Mouse (Mus musculus) cerebellum, adult 2 months (tissue): ENCODE results near the gene Gm17387. TPM values are rescaled to one million over a fixed set of nuclear protein-coding genes. Genes with fewer than 3 reads are reported as not detected.

Source experiments
- DNase-seq, 2 experiments: peaks; one replicate each; pipeline ENCODE4 v3.0.0; 2021
- H3K27ac ChIP-seq: fragments of 200-500 bp; 2 replicates; pipeline ENCODE4 v1.5.1; 2012; ENCODE audit warnings: low read length, control low read depth, inconsistent platforms; ENCODE audit not compliant: insufficient read depth
- H3K27me3 ChIP-seq: fragments of 200-500 bp; 2 replicates; pipeline ENCODE4 v1.6.1; 2012; ENCODE audit warnings: inconsistent platforms, mild to moderate bottlenecking, low read length, moderate library complexity; ENCODE audit not compliant: control insufficient read depth, insufficient read depth
- H3K4me1 ChIP-seq: fragments of 200-500 bp; 2 replicates; pipeline ENCODE4 v1.6.1; 2011; ENCODE audit warnings: low read length; ENCODE audit not compliant: control insufficient read depth, insufficient read depth
- H3K4me3 ChIP-seq: fragments of 200-500 bp; replicated peaks from 2 replicates; pipeline ENCODE3; 2011; ENCODE audit warnings: mild to moderate bottlenecking, low read depth, low read length, control low read depth; ENCODE audit not compliant: insufficient read depth
- CTCF ChIP-seq: fragments of 200-500 bp; IDR thresholded peaks from 2 replicates; pipeline ENCODE4 v1.5.1; 2011; ENCODE audit warnings: low read depth, mild to moderate bottlenecking, control low read depth, low read length, moderate library complexity, borderline replicate concordance; ENCODE audit not compliant: insufficient read depth
- POLR2A ChIP-seq: fragments of 200-500 bp; IDR thresholded peaks from 2 replicates; pipeline ENCODE4 v1.6.1; 2011; ENCODE audit warnings: low read length, control low read depth, borderline replicate concordance; ENCODE audit not compliant: insufficient read depth
- WGBS: fragments of 180-500 bp; shearing (Covaris S2); methylation state at CpG from one replicate; pipeline ENCODE4 v1.1.7; 2018; 5-methylcytosine and 5-hydroxymethylcytosine counted together
- polyA plus RNA-seq: library from polyadenylated mRNA; depleted of rRNA; stranded (reverse); fragments of >200 nt; gene quantifications from 2 replicates; pipeline ENCODE4 v1.2.3, GENCODE M21; 2012

Gene Gm17387
- polyA plus RNA-seq, 1 experiment = not detected

GRCm38 (mm10) chr7:140997817-140998216 lies 31.1 kb upstream of the Gm17387 start:
- DNase-seq = no peak
- Histone ChIP-seq H3K27me3 (no peaks in the 10 kb centered on the region), H3K4me1 (no peaks in the 10 kb centered on the region), H3K27ac (no peak overlapping the region), H3K4me3 (no peak overlapping the region)
- 56% methylated on average over 1 of the region's 1 CpGs for WGBS
- TF ChIP-seq CTCF = no peak
- TF ChIP-seq POLR2A = no peak

DNA sequence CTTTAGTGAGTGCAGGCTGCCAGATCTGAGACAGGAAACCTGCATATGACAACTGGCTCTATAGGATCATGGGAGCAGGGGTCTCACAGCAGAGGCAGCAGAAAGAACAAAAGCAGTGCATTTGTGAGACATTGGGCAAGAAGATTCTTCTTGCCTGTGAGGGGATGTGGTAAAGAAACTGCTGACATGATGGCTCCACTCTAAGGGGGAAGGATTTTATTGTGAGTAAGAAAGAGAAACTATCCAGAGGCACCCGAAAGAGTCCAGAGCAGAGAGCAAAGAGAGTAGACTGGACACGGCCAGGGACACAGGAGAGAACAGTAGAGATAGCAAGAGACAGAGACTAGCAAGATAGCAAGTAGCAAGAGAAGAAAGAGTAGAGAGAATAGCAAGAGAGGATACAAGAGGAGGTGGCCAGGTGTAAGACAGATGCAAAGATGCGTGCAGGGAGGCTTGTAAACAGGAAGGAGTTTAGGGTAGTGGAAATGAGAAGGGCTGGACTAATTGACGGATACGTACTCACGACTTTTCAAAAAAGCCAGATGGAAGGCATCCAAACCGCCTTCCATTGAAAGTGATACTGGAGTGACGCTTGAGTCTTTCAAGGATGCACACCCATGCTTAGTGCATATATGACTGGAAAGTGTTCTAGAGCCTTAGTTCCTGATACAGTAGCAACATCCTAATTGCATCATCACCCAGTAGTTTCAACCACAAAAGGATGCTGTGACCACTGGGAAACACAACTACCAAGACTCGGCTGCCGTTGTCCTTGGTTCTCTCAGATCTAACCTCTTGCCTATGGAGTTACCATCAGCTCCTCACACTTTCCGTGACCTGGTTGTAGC lies 29.9 kb upstream of the Gm17387 start:
- no peak overlapping the region for H3K27ac ChIP-seq

DNA sequence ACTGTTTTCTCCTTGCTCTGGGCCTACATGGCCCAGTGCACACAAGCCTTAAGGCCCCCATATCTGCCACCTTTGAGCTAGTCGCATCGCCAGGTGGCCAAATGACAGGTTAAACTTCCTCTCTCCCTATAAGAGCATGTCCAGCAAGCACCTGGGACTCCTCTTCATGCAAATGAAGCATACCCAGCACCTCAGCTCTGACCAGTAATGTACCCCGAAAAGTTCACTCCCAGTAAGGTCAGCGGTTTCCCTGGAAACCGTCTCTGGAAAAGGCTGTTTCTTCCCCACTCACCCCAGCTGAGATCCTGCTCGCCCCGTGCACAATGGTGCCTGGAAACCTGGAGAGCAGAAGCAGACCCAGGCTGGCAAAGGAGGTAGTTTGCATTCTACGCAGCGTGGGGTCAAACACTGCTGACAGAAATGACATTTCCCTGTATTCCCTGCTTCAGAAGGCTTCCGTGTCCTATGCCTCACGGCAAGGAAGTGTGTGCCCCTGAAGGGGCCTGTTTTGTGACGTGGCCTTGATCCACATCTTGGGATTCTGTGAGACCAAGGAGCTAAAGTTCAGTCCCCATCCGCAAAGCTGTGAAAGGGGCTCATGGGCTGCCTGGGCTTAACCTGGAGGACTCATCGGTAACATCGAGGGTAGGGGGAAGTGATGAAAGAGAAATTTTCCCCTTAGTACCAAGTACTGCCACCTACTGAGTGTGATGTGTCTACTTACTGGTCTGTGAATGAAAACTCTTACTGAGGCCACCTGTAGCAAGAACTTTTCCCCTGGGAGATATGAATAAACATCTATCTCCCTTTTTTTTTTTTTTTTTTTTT lies 27.8 kb upstream of the Gm17387 start:
- 65% methylated on average over 15 of the region's 15 CpGs for WGBS

More for the DNA sequence above, 29.9 kb upstream of the Gm17387 start:
- DNase-seq = no peak
- WGBS = 83% methylated on average over 11 of the region's 11 CpGs
- Histone ChIP-seq H3K4me3 (no peak overlapping the region), H3K4me1 (no peaks in the 10 kb centered on the region), H3K27me3 (no peaks in the 10 kb centered on the region)
- TF ChIP-seq CTCF (no peak), POLR2A (no peak)

DNA sequence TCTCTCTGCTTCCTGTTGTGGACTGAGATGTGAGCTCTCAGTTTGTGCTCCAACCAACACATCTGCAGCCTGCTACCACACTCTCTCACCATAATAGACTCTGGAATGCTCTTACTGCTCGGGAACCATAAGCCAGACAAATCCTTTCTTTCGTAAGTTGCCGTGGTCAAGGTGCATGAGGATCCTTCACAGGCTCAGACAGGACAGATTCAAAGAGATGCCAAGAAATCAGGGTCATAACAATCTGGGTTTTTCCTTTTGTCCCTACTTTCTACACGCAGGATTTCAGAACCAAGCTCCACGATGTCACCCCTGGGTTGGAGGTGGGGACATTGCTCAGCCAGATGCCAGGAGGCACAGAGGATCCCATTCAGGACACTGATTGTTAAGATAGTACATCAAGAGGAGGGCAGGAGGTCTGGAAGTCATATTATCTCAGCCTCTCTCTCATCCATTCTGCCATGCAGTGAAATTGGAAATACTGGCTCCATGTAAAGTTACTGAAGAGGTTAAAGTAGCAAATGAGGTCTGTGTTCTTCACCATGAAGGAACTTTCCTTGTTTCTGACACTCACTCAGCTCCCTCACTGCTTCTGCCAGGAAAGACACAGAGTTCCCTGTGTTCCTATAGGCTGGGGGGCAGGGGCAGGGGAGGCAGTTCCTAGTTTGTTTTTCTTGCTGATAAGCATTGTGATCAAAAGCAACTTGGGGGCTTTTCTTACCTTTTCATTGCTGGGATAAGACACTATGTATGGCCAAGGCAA lies 25.5 kb upstream of the Gm17387 start:
- WGBS = 81% methylated on average over 5 of the region's 5 CpGs
- no peak for DNase-seq

More for the DNA sequence above, 27.8 kb upstream of the Gm17387 start:
- H3K27me3 ChIP-seq = no peaks in the 10 kb centered on the region
- DNase-seq = no peak
- no peak overlapping the region for H3K4me3 ChIP-seq
- no peak overlapping the region for H3K27ac ChIP-seq
- H3K4me1 ChIP-seq = no peaks in the 10 kb centered on the region
- TF ChIP-seq POLR2A (no peak), CTCF (no peak)

GRCm38 (mm10) chr7:141006446-141006845 lies 22.5 kb upstream of the Gm17387 start:
- Histone ChIP-seq H3K4me3 (no peak overlapping the region), H3K4me1 (no peaks in the 10 kb centered on the region), H3K27me3 (no peaks in the 10 kb centered on the region), H3K27ac (no peak overlapping the region)
- TF ChIP-seq CTCF (no peak), POLR2A (no peak)
- 91% methylated on average over 6 of the region's 6 CpGs for WGBS
- no peak for DNase-seq

More for the DNA sequence above, 25.5 kb upstream of the Gm17387 start:
- TF ChIP-seq POLR2A = no peak
- TF ChIP-seq CTCF = no peak
- Histone ChIP-seq H3K4me1 (no peaks in the 10 kb centered on the region), H3K27me3 (no peaks in the 10 kb centered on the region), H3K4me3 (no peak overlapping the region), H3K27ac (no peak overlapping the region)

- WGBS = 27% methylated on average over 5 of the region's 5 CpGs
- Histone ChIP-seq H3K4me3 (no peak overlapping the region), H3K4me1 (no peaks in the 10 kb centered on the region), H3K27ac (no peak overlapping the region), H3K27me3 (no peaks in the 10 kb centered on the region)
- no peak for TF ChIP-seq POLR2A
- TF ChIP-seq CTCF = no peak
- DNase-seq = no peak
Measured at GRCm38 (mm10) chr7:141006914-141007313, 22.0 kb upstream of the Gm17387 start.

- peak in 1 of 2 experiments; percentile 12 for DNase-seq
- Histone ChIP-seq H3K27me3 (no peaks in the 10 kb centered on the region), H3K27ac (no peak overlapping the region), H3K4me3 (no peak overlapping the region), H3K4me1 (no peaks in the 10 kb centered on the region)
- TF ChIP-seq POLR2A = no peak
- TF ChIP-seq CTCF = no peak
- WGBS = 9% methylated on average over 7 of the region's 7 CpGs
Measured at GRCm38 (mm10) chr7:141008312-141008761, 20.6 kb upstream of the Gm17387 start.
